Mouse (Mus musculus) neural tube, embryonic 13.5 days (tissue): ENCODE results near the gene Atp5b. TPM values are rescaled to one million over a fixed set of nuclear protein-coding genes. Genes with fewer than 3 reads are reported as not detected.
"Not testable (repeated sequence)": the region's sequence is repeated elsewhere in the genome, so short reads cannot be mapped to it uniquely, and the experiment has no call there.

Experiments
- ATAC-seq: fragments of 200-750 bp; cut with Nextera tagmentation; 2 replicates; pipeline ENCODE4 v1.8.0; 2017; ENCODE audit warnings: low read depth, mild to moderate bottlenecking, moderate TSS enrichment, moderate library complexity
- H3K27ac ChIP-seq: fragments of 300-500 bp; sonication (generic); replicated peaks from 2 replicates; pipeline ENCODE4 v1.5.1; 2015; ENCODE audit warnings: moderate library complexity, mild to moderate bottlenecking, inconsistent platforms
- H3K27me3 ChIP-seq: fragments of 300-500 bp; sonication (generic); 2 replicates; pipeline ENCODE4 v1.6.1; 2015; ENCODE audit warnings: mild to moderate bottlenecking, inconsistent platforms
- H3K36me3 ChIP-seq: fragments of 300-500 bp; sonication (generic); 2 replicates; pipeline ENCODE4 v1.6.1; 2015; ENCODE audit warnings: mild to moderate bottlenecking, inconsistent platforms
- H3K4me1 ChIP-seq: fragments of 300-500 bp; sonication (generic); replicated peaks from 2 replicates; pipeline ENCODE4 v1.6.1; 2015; ENCODE audit warnings: inconsistent platforms
- H3K4me2 ChIP-seq: fragments of 300-500 bp; sonication (generic); 2 replicates; pipeline ENCODE4 v1.6.1; 2015; ENCODE audit warnings: inconsistent platforms, mild to moderate bottlenecking, moderate library complexity
- H3K4me3 ChIP-seq: fragments of 300-500 bp; sonication (generic); 2 replicates; pipeline ENCODE4 v1.5.1; 2015; ENCODE audit warnings: mild to moderate bottlenecking, inconsistent platforms
- H3K9ac ChIP-seq: fragments of 300-500 bp; sonication (generic); 2 replicates; pipeline ENCODE4 v1.6.1; 2015; ENCODE audit warnings: moderate library complexity, mild to moderate bottlenecking, inconsistent platforms
- H3K9me3 ChIP-seq: fragments of 300-500 bp; sonication (generic); 2 replicates; pipeline ENCODE4 v1.6.1; 2016; ENCODE audit warnings: inconsistent platforms
- WGBS: fragments of 180-500 bp; shearing (Covaris S2); methylation state at CpG from one replicate; pipeline ENCODE4 v1.1.7; 2015; 5-methylcytosine and 5-hydroxymethylcytosine counted together
- polyA plus RNA-seq: library from polyadenylated mRNA; unstranded; fragments of >200 nt; fragmentation: Nextera tagmentation; extraction: Ambion mirVana; gene quantifications from 2 replicates; pipeline ENCODE4 v1.2.1, GENCODE M21; 2015

Atp5b gene
- polyA plus RNA-seq, 1 experiment from 2014 or later, result 2,171 TPM

GRCm38 (mm10) chr10:128051589-128051988, 31.5 kb upstream of the Atp5b start:
- no peaks in the 10 kb centered on the region for H3K9me3 ChIP-seq
- no peak overlapping the region for H3K27ac ChIP-seq
- no peak overlapping the region for H3K9ac ChIP-seq
- H3K4me2 ChIP-seq, result no peak overlapping the region
- WGBS, result 96% methylated on average over 5 of the region's 5 CpGs
- no peak overlapping the region for H3K4me3 ChIP-seq
- H3K27me3 ChIP-seq, result no peaks in the 10 kb centered on the region
- ATAC-seq, result no peak
- no peaks in the 10 kb centered on the region for H3K4me1 ChIP-seq
- H3K36me3 ChIP-seq, result peaks cover 53% of the 10 kb centered on the region

- not testable (repeated sequence) for H3K9me3 ChIP-seq, H3K27me3 ChIP-seq, H3K4me2 ChIP-seq, H3K4me1 ChIP-seq, H3K27ac ChIP-seq, ATAC-seq, H3K4me3 ChIP-seq, H3K9ac ChIP-seq
- H3K36me3 ChIP-seq, result peaks cover 48% of the 10 kb centered on the region
- 100% methylated on average over 1 of the region's 2 CpGs for WGBS
Measured at GRCm38 (mm10) chr10:128052136-128052535, 30.9 kb upstream of the Atp5b start.

- Histone ChIP-seq H3K4me3 (no peak overlapping the region), H3K27me3 (no peaks in the 10 kb centered on the region), H3K9me3 (no peaks in the 10 kb centered on the region), H3K4me1 (peaks cover 6% of the 10 kb centered on the region), H3K9ac (no peak overlapping the region), H3K36me3 (peaks cover 40% of the 10 kb centered on the region), H3K4me2 (no peak overlapping the region), H3K27ac (no peak overlapping the region)
- ATAC-seq, result no peak
- 92% methylated on average over 8 of the region's 8 CpGs for WGBS
Measured at GRCm38 (mm10) chr10:128053001-128053400, 30.1 kb upstream of the Atp5b start.

GRCm38 (mm10) chr10:128058184-128058583, 24.9 kb upstream of the Atp5b start:
- peak overlapping the region; percentile 99 for H3K27ac ChIP-seq
- 1% methylated on average over 18 of the region's 18 CpGs for WGBS
- peak; percentile 55; the same call in 1 of the 2 replicates for ATAC-seq
- no peaks in the 10 kb centered on the region for H3K27me3 ChIP-seq
- H3K4me2 ChIP-seq, result peak overlapping the region; percentile 91
- no peaks in the 10 kb centered on the region for H3K9me3 ChIP-seq
- H3K4me1 ChIP-seq, result peaks cover 32% of the 10 kb centered on the region
- H3K36me3 ChIP-seq, result no peaks in the 10 kb centered on the region
- H3K9ac ChIP-seq, result peak overlapping the region; percentile 95
- H3K4me3 ChIP-seq, result peak overlapping the region; percentile 96

- H3K4me1 ChIP-seq, result peaks cover 34% of the 10 kb centered on the region
- H3K36me3 ChIP-seq, result peaks cover 2% of the 10 kb centered on the region
- under 1% methylated on average over 72 of the region's 72 CpGs for WGBS
- peak within 1 kb of the TSS; percentile 95 for H3K9ac ChIP-seq
- peak within 1 kb of the TSS; percentile 96 for H3K4me3 ChIP-seq
- ATAC-seq, result peak; percentile 94
- H3K27me3 ChIP-seq, result no peaks in the 10 kb centered on the region
- peak within 1 kb of the TSS; percentile 91 for H3K4me2 ChIP-seq
- no peaks in the 10 kb centered on the region for H3K9me3 ChIP-seq
- H3K27ac ChIP-seq, result peak within 1 kb of the TSS; percentile 99
Measured at GRCm38 (mm10) chr10:128058601-128059151, 24.4 kb upstream of the Atp5b start, which contains the start of gene Ptges3. Gene Ptges3 (plus strand): TSS chr10:128058954.

GRCm38 (mm10) chr10:128059207-128059981, 23.7 kb upstream of the Atp5b start:
- Histone ChIP-seq H3K4me1 (peaks cover 34% of the 10 kb centered on the region), H3K27me3 (no peaks in the 10 kb centered on the region), H3K9me3 (no peaks in the 10 kb centered on the region), H3K9ac (peak overlapping the region; percentile 95), H3K4me2 (peak overlapping the region; percentile 91), H3K27ac (peak overlapping the region; percentile 99), H3K4me3 (peak overlapping the region; percentile 96), H3K36me3 (peaks cover 7% of the 10 kb centered on the region)
- WGBS, result under 1% methylated on average over 62 of the region's 62 CpGs
- ATAC-seq, result peak; percentile 62

GRCm38 (mm10) chr10:128061109-128061508, 22.0 kb upstream of the Atp5b start:
- H3K4me1 ChIP-seq, result peaks cover 34% of the 10 kb centered on the region
- peak overlapping the region; percentile 96 for H3K4me3 ChIP-seq
- H3K9me3 ChIP-seq, result no peaks in the 10 kb centered on the region
- no peak overlapping the region for H3K27ac ChIP-seq
- H3K9ac ChIP-seq, result peak overlapping the region; percentile 95
- H3K4me2 ChIP-seq, result peak overlapping the region; percentile 91
- no peaks in the 10 kb centered on the region for H3K27me3 ChIP-seq
- WGBS, result 95% methylated on average over 5 of the region's 5 CpGs
- no peak for ATAC-seq
- H3K36me3 ChIP-seq, result peaks cover 7% of the 10 kb centered on the region

- no peak for ATAC-seq
- Histone ChIP-seq H3K4me2 (no peak overlapping the region), H3K4me3 (no peak overlapping the region), H3K9me3 (no peaks in the 10 kb centered on the region), H3K27ac (no peak overlapping the region), H3K9ac (no peak overlapping the region), H3K4me1 (peaks cover 34% of the 10 kb centered on the region), H3K36me3 (peaks cover 7% of the 10 kb centered on the region), H3K27me3 (no peaks in the 10 kb centered on the region)
- WGBS, result 96% methylated on average over 6 of the region's 6 CpGs
Measured at GRCm38 (mm10) chr10:128062221-128062989, 20.7 kb upstream of the Atp5b start.

- no peak for ATAC-seq
- H3K27me3 ChIP-seq, result no peaks in the 10 kb centered on the region
- H3K36me3 ChIP-seq, result peaks cover 30% of the 10 kb centered on the region
- H3K9ac ChIP-seq, result no peak overlapping the region
- no peaks in the 10 kb centered on the region for H3K9me3 ChIP-seq
- no peak overlapping the region for H3K27ac ChIP-seq
- peaks cover 9% of the 10 kb centered on the region for H3K4me1 ChIP-seq
- 74% methylated on average over 5 of the region's 5 CpGs for WGBS
- no peak overlapping the region for H3K4me3 ChIP-seq
- H3K4me2 ChIP-seq, result no peak overlapping the region
Measured at GRCm38 (mm10) chr10:128066072-128066471, 17.0 kb upstream of the Atp5b start.

- 95% methylated on average over 4 of the region's 4 CpGs for WGBS
- Histone ChIP-seq H3K9me3 (no peaks in the 10 kb centered on the region), H3K27me3 (no peaks in the 10 kb centered on the region), H3K9ac (no peak overlapping the region), H3K36me3 (peaks cover 53% of the 10 kb centered on the region), H3K4me2 (no peak overlapping the region), H3K27ac (no peak overlapping the region), H3K4me1 (no peaks in the 10 kb centered on the region; the same call in 1 of the 2 replicates), H3K4me3 (no peak overlapping the region)
- ATAC-seq, result no peak
Measured at GRCm38 (mm10) chr10:128069201-128069600, 13.9 kb upstream of the Atp5b start.

GRCm38 (mm10) chr10:128070432-128070831, 12.6 kb upstream of the Atp5b start:
- ATAC-seq, H3K9ac ChIP-seq, H3K4me3 ChIP-seq, H3K4me2 ChIP-seq, H3K27ac ChIP-seq, H3K4me1 ChIP-seq, H3K27me3 ChIP-seq, H3K9me3 ChIP-seq: not testable (repeated sequence)
- 96% methylated on average over 2 of the region's 2 CpGs for WGBS
- H3K36me3 ChIP-seq, result peaks cover 57% of the 10 kb centered on the region

- H3K27me3 ChIP-seq, H3K4me2 ChIP-seq, H3K9me3 ChIP-seq, H3K9ac ChIP-seq, ATAC-seq, H3K4me3 ChIP-seq, H3K4me1 ChIP-seq, H3K27ac ChIP-seq: not testable (repeated sequence)
- peaks cover 30% of the 10 kb centered on the region for H3K36me3 ChIP-seq
- 86% methylated on average over 5 of the region's 5 CpGs for WGBS
Measured at GRCm38 (mm10) chr10:128078269-128078668, 4.8 kb upstream of the Atp5b start.
